Mouse (Mus musculus) kidney, postnatal 0 days (tissue): ENCODE results near the gene Gm10134. TPM values are rescaled to one million over a fixed set of nuclear protein-coding genes. Genes with fewer than 3 reads are reported as not detected.

Experiments
- ATAC-seq: fragments of 200-750 bp; cut with Nextera tagmentation; replicated peaks from 2 replicates; pipeline ENCODE4 v1.8.0; 2017; ENCODE audit warnings: low read depth, moderate number of reproducible peaks, moderate TSS enrichment, moderate library complexity; ENCODE audit not compliant: low FRiP score
- DNase-seq: peaks from one replicate; pipeline ENCODE4 v3.0.0-alpha.2; 2016; ENCODE audit warnings: low spot score
- H3K27ac ChIP-seq: fragments of 300-500 bp; sonication (generic); 2 replicates; pipeline ENCODE4 v1.5.1; 2014; ENCODE audit warnings: mild to moderate bottlenecking
- H3K27me3 ChIP-seq: fragments of 300-500 bp; sonication (generic); 2 replicates; pipeline ENCODE4 v1.6.1; 2014; ENCODE audit warnings: low read length, mixed read lengths; ENCODE audit not compliant: insufficient read depth
- H3K36me3 ChIP-seq: fragments of 300-500 bp; sonication (generic); 2 replicates; pipeline ENCODE4 v1.6.1; 2014; ENCODE audit warnings: low read length, mixed read lengths; ENCODE audit not compliant: insufficient read depth
- H3K4me1 ChIP-seq: fragments of 300-500 bp; sonication (generic); replicated peaks from 2 replicates; pipeline ENCODE4 v1.6.1; 2014; ENCODE audit warnings: antibody characterized with exemption, low read length, mixed read lengths; ENCODE audit not compliant: insufficient read depth
- H3K4me2 ChIP-seq: fragments of 300-500 bp; sonication (generic); 2 replicates; pipeline ENCODE4 v1.6.1; 2014; ENCODE audit warnings: mild to moderate bottlenecking, low read length, moderate library complexity, mixed read lengths
- H3K4me3 ChIP-seq: fragments of 300-500 bp; sonication (generic); replicated peaks from 2 replicates; pipeline ENCODE4 v1.5.1; 2014; ENCODE audit warnings: low read depth, low read length
- H3K9ac ChIP-seq: fragments of 300-500 bp; sonication (generic); 2 replicates; pipeline ENCODE4 v1.6.1; 2014; ENCODE audit warnings: low read depth, low read length
- H3K9me3 ChIP-seq: fragments of 300-500 bp; sonication (generic); replicated peaks from 2 replicates; pipeline ENCODE4 v1.6.1; 2016; ENCODE audit warnings: low read length, inconsistent platforms, mixed read lengths
- CTCF ChIP-seq: IDR thresholded peaks from 2 replicates; pipeline ENCODE4 v1.5.1; 2016; ENCODE audit warnings: antibody characterized with exemption, low read depth, mild to moderate bottlenecking, moderate library complexity
- WGBS: fragments of 180-500 bp; shearing (Covaris S2); extraction: QIAGEN DNeasy Blood & Tissue Kit; methylation state at CpG from one replicate; pipeline ENCODE4 v1.1.7; 2014; 5-methylcytosine and 5-hydroxymethylcytosine counted together
- polyA plus RNA-seq: library from polyadenylated mRNA; unstranded; fragments of >200 nt; fragmentation: Nextera tagmentation; extraction: Ambion mirVana; gene quantifications from 2 replicates; pipeline ENCODE4 v1.2.1, GENCODE M21; 2015

Gene Gm10134
- polyA plus RNA-seq, 1 experiment from 2014 or later, result 11.1 TPM

- H3K9me3 ChIP-seq, result no peaks in the 10 kb centered on the region
- no peaks in the 10 kb centered on the region for H3K27me3 ChIP-seq
- H3K4me3 ChIP-seq, result no peak overlapping the region
- TF ChIP-seq CTCF, result no peak
- H3K4me2 ChIP-seq, result no peak overlapping the region
- no peak overlapping the region for H3K27ac ChIP-seq
- H3K36me3 ChIP-seq, result peaks cover 61% of the 10 kb centered on the region
- DNase-seq (no peak), ATAC-seq (no peak)
- no peak overlapping the region for H3K9ac ChIP-seq
- no peaks in the 10 kb centered on the region for H3K4me1 ChIP-seq
Observed at GRCm38 (mm10) chr2:28545976-28546375, 40.1 kb downstream of the Gm10134 start.

GRCm38 (mm10) chr2:28546560-28546959, 40.7 kb downstream of the Gm10134 start:
- Histone ChIP-seq H3K27ac (no peak overlapping the region), H3K27me3 (no peaks in the 10 kb centered on the region), H3K4me1 (no peaks in the 10 kb centered on the region), H3K36me3 (peaks cover 67% of the 10 kb centered on the region), H3K9me3 (no peaks in the 10 kb centered on the region), H3K9ac (no peak overlapping the region), H3K4me2 (no peak overlapping the region), H3K4me3 (no peak overlapping the region)
- TF ChIP-seq CTCF, result no peak
- ATAC-seq (no peak), DNase-seq (no peak)
- WGBS, result 74% methylated on average over 6 of the region's 6 CpGs

GRCm38 (mm10) chr2:28547237-28548172, 41.6 kb downstream of the Gm10134 start:
- Histone ChIP-seq H3K27ac (no peak overlapping the region), H3K9me3 (no peaks in the 10 kb centered on the region), H3K4me1 (no peaks in the 10 kb centered on the region), H3K9ac (no peak overlapping the region), H3K4me3 (no peak overlapping the region), H3K36me3 (peaks cover 71% of the 10 kb centered on the region), H3K27me3 (no peaks in the 10 kb centered on the region), H3K4me2 (no peak overlapping the region)
- peak; percentile 55 for ATAC-seq
- WGBS, result 52% methylated on average over 11 of the region's 11 CpGs
- DNase-seq, result peak; percentile 85
- peak; percentile 99 for TF ChIP-seq CTCF

GRCm38 (mm10) chr2:28549157-28549556, 43.3 kb downstream of the Gm10134 start:
- ATAC-seq (no peak), DNase-seq (no peak)
- Histone ChIP-seq H3K27ac (no peak overlapping the region), H3K9me3 (no peaks in the 10 kb centered on the region), H3K4me3 (no peak overlapping the region), H3K36me3 (peaks cover 69% of the 10 kb centered on the region), H3K27me3 (no peaks in the 10 kb centered on the region), H3K9ac (no peak overlapping the region), H3K4me2 (no peak overlapping the region), H3K4me1 (no peaks in the 10 kb centered on the region)
- WGBS, result 92% methylated on average over 13 of the region's 13 CpGs
- TF ChIP-seq CTCF, result no peak

GRCm38 (mm10) chr2:28552301-28552700, 46.4 kb downstream of the Gm10134 start:
- H3K4me3 ChIP-seq, result no peak overlapping the region
- ATAC-seq (no peak), DNase-seq (no peak)
- H3K9ac ChIP-seq, result no peak overlapping the region
- peaks cover 49% of the 10 kb centered on the region for H3K36me3 ChIP-seq
- TF ChIP-seq CTCF, result no peak
- H3K4me1 ChIP-seq, result no peaks in the 10 kb centered on the region
- 95% methylated on average over 5 of the region's 5 CpGs for WGBS
- no peak overlapping the region for H3K4me2 ChIP-seq
- no peak overlapping the region for H3K27ac ChIP-seq
- no peaks in the 10 kb centered on the region for H3K27me3 ChIP-seq
- H3K9me3 ChIP-seq, result no peaks in the 10 kb centered on the region

Other genes with a start within 250 kb of the Gm10134 start
- gene Ppp1r26, start 59.3 kb upstream of the Gm10134 start, polyA plus RNA-seq, result 2.4 and 2.8 TPM in 2 replicates
- gene 1700007K13Rik, start 39.8 kb upstream of the Gm10134 start, polyA plus RNA-seq, result 0.22 and 0.49 TPM in 2 replicates
- gene Mrps2, start 38.0 kb upstream of the Gm10134 start, polyA plus RNA-seq, result 51.9 and 54.1 TPM in 2 replicates
- 2.4 and 3.8 TPM in 2 replicates for gene Gbgt1, start 9.2 kb upstream of the Gm10134 start, polyA plus RNA-seq
- 16.0 and 18.1 TPM in 2 replicates for gene Ralgds, start 7.0 kb downstream of the Gm10134 start, polyA plus RNA-seq
- gene Cel, start 57.3 kb downstream of the Gm10134 start, polyA plus RNA-seq, result not detected in 2 replicates
- gene Gtf3c5, start 77.7 kb downstream of the Gm10134 start, polyA plus RNA-seq, result 19.6 and 22.4 TPM in 2 replicates
- 0.09 TPM in 1 of 2 replicates, not detected in the other for gene Gfi1b, start 115.9 kb downstream of the Gm10134 start, polyA plus RNA-seq
- gene Tsc1, start 135.1 kb downstream of the Gm10134 start, polyA plus RNA-seq, result 9.5 and 10.6 TPM in 2 replicates
- gene Spaca9, start 193.6 kb downstream of the Gm10134 start, polyA plus RNA-seq, result 2.0 and 2.5 TPM in 2 replicates
- gene Ak8, start 194.1 kb downstream of the Gm10134 start, polyA plus RNA-seq, result 1.2 and 1.3 TPM in 2 replicates